Mouse (Mus musculus) neural tube, embryonic 14.5 days (tissue): Measurements from ENCODE around the gene Olfm1. TPM values are rescaled to one million over a fixed set of nuclear protein-coding genes. Genes with fewer than 3 reads are reported as not detected.
A peak's percentile ranks its signal among the peaks of the same experiment; 100 is the strongest.

Source experiments
- ATAC-seq: fragments of 200-750 bp; cut with Nextera tagmentation; 2 replicates; pipeline ENCODE4 v1.8.0; 2017; ENCODE audit warnings: low read depth, mild to moderate bottlenecking, moderate TSS enrichment, moderate library complexity
- H3K27ac ChIP-seq: fragments of 300-500 bp; sonication (generic); 2 replicates; pipeline ENCODE4 v1.5.1; 2014; ENCODE audit warnings: low read depth, mild to moderate bottlenecking, control low read depth, low read length, moderate library complexity, mixed read lengths
- H3K27me3 ChIP-seq: fragments of 300-500 bp; sonication (generic); 2 replicates; pipeline ENCODE4 v1.6.1; 2014; ENCODE audit warnings: low read length; ENCODE audit not compliant: control insufficient read depth, insufficient read depth
- H3K36me3 ChIP-seq: fragments of 300-500 bp; sonication (generic); 2 replicates; pipeline ENCODE4 v1.6.1; 2014; ENCODE audit warnings: low read length, mixed read lengths; ENCODE audit not compliant: control insufficient read depth, insufficient read depth
- H3K4me1 ChIP-seq: fragments of 300-500 bp; sonication (generic); 2 replicates; pipeline ENCODE4 v1.6.1; 2014; ENCODE audit warnings: low read length; ENCODE audit not compliant: control insufficient read depth, insufficient read depth
- H3K4me2 ChIP-seq: fragments of 300-500 bp; sonication (generic); 2 replicates; pipeline ENCODE4 v1.6.1; 2014; ENCODE audit warnings: mild to moderate bottlenecking, low read depth, low read length, control low read depth
- H3K4me3 ChIP-seq: fragments of 300-500 bp; sonication (generic); 2 replicates; pipeline ENCODE4 v1.5.1; 2014; ENCODE audit warnings: low read depth, low read length, control low read depth, mixed read lengths
- H3K9ac ChIP-seq: fragments of 300-500 bp; sonication (generic); replicated peaks from 2 replicates; pipeline ENCODE4 v1.6.1; 2014; ENCODE audit warnings: low read depth, mild to moderate bottlenecking, control low read depth, low read length, mixed read lengths
- H3K9me3 ChIP-seq: fragments of 300-500 bp; sonication (generic); 2 replicates; pipeline ENCODE4 v1.6.1; 2016; ENCODE audit warnings: low read length; ENCODE audit not compliant: control insufficient read depth
- WGBS: fragments of 180-500 bp; shearing (Covaris S2); extraction: QIAGEN DNeasy Blood & Tissue Kit; methylation state at CpG from one replicate; pipeline ENCODE4 v1.1.7; 2014; 5-methylcytosine and 5-hydroxymethylcytosine counted together
- polyA plus RNA-seq: library from polyadenylated mRNA; unstranded; fragments of >200 nt; fragmentation: Nextera tagmentation; extraction: Ambion mirVana; gene quantifications from 2 replicates; pipeline ENCODE4 v1.2.1, GENCODE M21; 2014

Gene Olfm1
- polyA plus RNA-seq, 1 experiment from 2014 or later: 356 TPM

DNA sequence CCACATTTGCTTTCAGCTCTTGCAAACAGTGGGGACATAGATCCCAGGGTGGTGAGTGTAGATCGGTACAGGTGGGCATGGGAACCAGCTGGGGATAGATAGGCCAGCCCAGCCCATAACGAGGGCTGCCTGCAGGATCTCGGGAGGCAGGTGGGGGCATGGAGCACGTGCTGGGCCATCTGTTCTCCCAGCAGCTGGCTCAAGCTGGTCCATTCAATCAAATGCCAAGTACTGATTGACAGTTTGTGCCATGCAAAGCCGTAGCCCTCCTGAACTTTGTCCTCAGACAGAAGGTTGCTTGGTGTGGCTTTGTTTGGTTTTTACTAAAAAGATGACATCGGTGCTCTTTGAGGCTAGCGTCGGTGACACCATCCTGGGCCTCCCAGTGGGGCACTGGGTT, 2.9 kb downstream of the Olfm1 start:
- H3K36me3 ChIP-seq: no peaks in the 10 kb centered on the region
- H3K4me3 ChIP-seq: no peak overlapping the region
- no peak for ATAC-seq
- WGBS: 38% methylated on average over 8 of the region's 8 CpGs
- no peaks in the 10 kb centered on the region for H3K27me3 ChIP-seq
- no peak overlapping the region for H3K27ac ChIP-seq
- no peaks in the 10 kb centered on the region for H3K9me3 ChIP-seq
- peaks cover 29% of the 10 kb centered on the region for H3K4me1 ChIP-seq
- no peak overlapping the region for H3K9ac ChIP-seq
- peak overlapping the region; percentile 78 for H3K4me2 ChIP-seq

DNA sequence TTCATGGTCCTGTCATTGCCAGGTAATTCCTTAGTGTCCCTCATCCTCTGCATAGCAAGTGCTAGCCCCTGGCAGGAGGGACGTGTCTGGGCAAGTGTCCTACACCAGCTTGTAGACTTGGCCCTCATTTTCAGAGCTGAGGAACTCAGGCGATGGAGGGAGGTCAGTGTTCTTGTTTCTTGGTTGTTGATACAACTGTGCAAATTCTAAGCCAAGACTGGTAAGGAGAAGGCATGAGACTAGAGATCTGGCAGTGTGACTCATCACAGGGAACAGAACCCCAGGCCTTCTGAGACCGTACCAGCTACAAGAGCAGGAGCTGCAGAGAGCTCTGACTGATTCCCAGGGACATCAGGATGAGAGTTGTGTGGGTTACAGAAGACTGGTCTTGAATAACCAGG, 8.6 kb downstream of the Olfm1 start:
- no peak overlapping the region for H3K9ac ChIP-seq
- H3K4me3 ChIP-seq: no peak overlapping the region
- H3K36me3 ChIP-seq: no peaks in the 10 kb centered on the region
- H3K9me3 ChIP-seq: no peaks in the 10 kb centered on the region
- no peak overlapping the region for H3K4me2 ChIP-seq
- H3K4me1 ChIP-seq: peaks cover 17% of the 10 kb centered on the region
- no peak overlapping the region for H3K27ac ChIP-seq
- ATAC-seq: no peak
- WGBS: 79% methylated on average over 3 of the region's 3 CpGs
- no peaks in the 10 kb centered on the region for H3K27me3 ChIP-seq

DNA sequence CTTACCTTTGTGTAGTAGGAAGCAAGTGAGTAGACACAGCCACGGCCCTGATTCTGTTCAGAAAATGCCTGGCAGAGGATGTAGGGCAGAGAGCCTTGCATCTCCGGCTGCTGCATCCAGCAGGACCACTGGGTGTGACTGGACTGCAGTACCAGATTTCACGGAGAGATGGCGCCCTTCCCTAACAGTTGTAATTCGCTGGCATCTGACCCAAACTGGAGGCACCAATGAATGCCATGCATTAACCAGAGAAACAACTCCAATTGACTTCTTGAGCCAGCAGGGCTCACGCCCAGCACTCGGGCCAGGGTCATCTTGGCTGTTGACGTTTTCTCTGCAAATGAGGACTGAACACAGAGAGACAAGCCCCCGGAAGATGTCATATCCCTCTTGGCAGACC, 11.4 kb downstream of the Olfm1 start:
- ATAC-seq: peak; percentile 33; the same call in 1 of the 2 replicates
- no peaks in the 10 kb centered on the region for H3K9me3 ChIP-seq
- no peak overlapping the region for H3K27ac ChIP-seq
- H3K36me3 ChIP-seq: no peaks in the 10 kb centered on the region
- H3K4me1 ChIP-seq: peaks cover 26% of the 10 kb centered on the region
- H3K4me2 ChIP-seq: no peak overlapping the region
- H3K27me3 ChIP-seq: no peaks in the 10 kb centered on the region
- H3K9ac ChIP-seq: no peak overlapping the region
- WGBS: 5% methylated on average over 9 of the region's 9 CpGs
- no peak overlapping the region for H3K4me3 ChIP-seq

DNA sequence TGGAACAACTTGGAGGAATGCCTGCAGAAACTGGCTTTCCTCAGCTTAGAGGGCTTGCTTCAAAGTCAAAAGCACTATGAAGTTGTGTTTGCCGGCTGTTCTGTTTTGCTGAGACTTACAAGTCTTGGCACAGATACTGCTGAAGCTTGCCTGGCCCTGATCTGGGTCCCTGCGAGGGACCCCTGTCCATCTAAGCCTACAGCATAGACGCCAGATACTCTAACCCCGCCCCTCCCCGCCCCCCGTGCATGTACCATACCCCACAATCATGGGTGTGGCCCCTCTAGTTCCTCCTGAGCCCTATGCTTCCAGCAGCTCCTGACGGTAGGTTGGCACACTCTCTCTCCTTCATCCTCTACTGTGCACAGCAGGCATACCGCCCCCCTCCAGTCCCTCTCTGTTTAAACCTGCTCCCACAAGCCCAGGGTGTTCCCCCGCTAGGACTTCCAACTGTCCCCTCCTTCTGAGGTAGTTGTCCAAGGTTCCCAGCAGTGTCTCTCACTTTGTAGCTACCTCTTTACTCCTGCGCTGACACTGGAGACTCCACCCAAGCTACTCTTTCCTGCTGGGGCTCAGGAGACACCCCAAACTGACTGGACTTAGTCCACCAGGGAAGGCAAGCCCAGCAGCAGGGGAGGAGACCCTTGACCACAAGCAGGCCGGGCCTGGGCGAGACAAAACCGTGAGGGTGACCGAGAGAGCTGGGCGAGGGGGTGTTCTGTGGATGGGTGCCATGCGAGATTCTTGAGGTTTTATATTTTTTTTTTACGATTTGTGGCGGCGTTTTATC, 12.1 kb downstream of the Olfm1 start:
- Histone ChIP-seq H3K4me3 (peak overlapping the region; percentile 67), H3K27me3 (no peaks in the 10 kb centered on the region), H3K4me1 (peaks cover 33% of the 10 kb centered on the region), H3K27ac (no peak overlapping the region), H3K9ac (0 out of 2 replicates have a peak overlapping the region, but pooled peaks have one; percentile 21), H3K9me3 (no peaks in the 10 kb centered on the region), H3K4me2 (peak overlapping the region; percentile 97), H3K36me3 (no peaks in the 10 kb centered on the region)
- WGBS: 13% methylated on average over 19 of the region's 19 CpGs
- peak; percentile 26; the same call in 1 of the 2 replicates for ATAC-seq

DNA sequence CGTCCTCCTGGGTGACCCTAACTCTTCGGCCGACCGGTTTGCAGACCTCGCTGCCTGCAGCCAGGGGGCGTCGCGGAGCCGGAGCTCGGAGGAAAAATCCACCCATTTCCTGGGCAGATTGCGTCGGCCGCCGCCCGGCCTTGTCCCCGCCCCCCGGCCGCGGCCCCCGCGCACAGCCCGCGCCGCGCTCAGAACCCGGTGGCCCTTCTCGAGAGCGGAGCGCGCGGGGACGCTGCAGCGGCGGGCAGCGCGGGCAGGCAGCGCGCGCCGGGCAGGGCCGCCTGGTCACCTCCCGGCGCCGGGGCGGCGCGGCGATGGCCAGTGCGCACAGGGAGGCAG, 12.6 kb downstream of the Olfm1 start:
- Histone ChIP-seq H3K9ac (peak overlapping the region; percentile 87), H3K9me3 (no peaks in the 10 kb centered on the region), H3K27me3 (no peaks in the 10 kb centered on the region), H3K4me1 (peaks cover 38% of the 10 kb centered on the region), H3K4me3 (peak overlapping the region; percentile 67), H3K4me2 (peak overlapping the region; percentile 97), H3K27ac (peak overlapping the region; percentile 66), H3K36me3 (no peaks in the 10 kb centered on the region)
- WGBS: under 1% methylated on average over 47 of the region's 49 CpGs
- ATAC-seq: peak; percentile 78

DNA sequence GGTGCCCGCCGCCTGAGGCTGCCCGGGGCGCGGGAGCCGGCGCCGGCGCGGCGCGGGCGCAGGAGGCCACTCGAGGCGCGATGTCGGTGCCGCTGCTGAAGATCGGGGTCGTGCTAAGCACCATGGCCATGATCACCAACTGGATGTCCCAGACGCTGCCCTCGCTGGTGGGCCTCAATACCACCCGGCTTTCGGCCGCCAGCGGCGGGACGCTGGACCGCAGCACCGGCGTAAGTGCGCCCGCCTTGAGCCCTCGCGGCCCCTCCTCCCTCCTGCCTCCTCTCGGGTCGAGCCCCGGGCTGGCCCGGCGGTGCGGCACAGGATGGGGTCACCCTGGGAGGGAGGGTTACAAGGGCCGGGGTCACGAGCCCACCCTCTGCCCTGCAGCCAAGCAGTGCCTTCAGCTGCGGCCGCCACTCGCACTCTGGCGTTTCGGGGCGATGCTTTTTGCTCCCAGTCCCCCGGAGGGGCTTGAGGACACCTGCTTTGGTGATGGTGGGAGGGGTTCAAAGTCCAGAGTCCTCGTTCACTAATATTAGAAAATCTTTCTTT, 13.2 kb downstream of the Olfm1 start:
- peak overlapping the region; percentile 67 for H3K4me3 ChIP-seq
- no peaks in the 10 kb centered on the region for H3K27me3 ChIP-seq
- peak overlapping the region; percentile 97 for H3K4me2 ChIP-seq
- H3K4me1 ChIP-seq: peaks cover 39% of the 10 kb centered on the region
- no peaks in the 10 kb centered on the region for H3K36me3 ChIP-seq
- H3K27ac ChIP-seq: peak overlapping the region; percentile 66
- H3K9me3 ChIP-seq: no peaks in the 10 kb centered on the region
- peak overlapping the region; percentile 87 for H3K9ac ChIP-seq
- WGBS: under 1% methylated on average over 46 of the region's 51 CpGs
- peak; percentile 10; the same call in 1 of the 2 replicates for ATAC-seq

DNA sequence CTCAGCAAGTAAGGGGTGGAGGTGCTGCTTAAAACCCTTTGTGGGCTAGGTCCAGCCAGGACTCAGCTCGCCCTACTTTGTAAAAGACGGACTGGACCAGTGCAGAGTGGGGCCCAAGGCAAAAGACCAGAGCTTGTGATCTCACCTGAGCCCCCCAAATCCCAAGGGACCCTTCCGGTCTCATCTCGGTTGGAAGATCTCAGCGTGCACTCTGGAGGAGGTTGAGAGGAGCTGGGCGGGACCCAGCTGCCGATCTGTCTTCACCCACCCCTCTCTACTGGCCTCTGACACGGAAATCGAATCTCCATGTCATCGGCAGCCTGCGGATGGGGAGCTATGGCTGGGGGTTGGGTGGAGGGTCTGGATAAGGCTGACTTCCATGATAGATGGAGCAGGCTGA, 13.7 kb downstream of the Olfm1 start:
- Histone ChIP-seq H3K4me2 (peak overlapping the region; percentile 97), H3K9ac (peak overlapping the region; percentile 87), H3K9me3 (no peaks in the 10 kb centered on the region), H3K36me3 (no peaks in the 10 kb centered on the region), H3K4me3 (peak overlapping the region; percentile 67), H3K4me1 (peaks cover 42% of the 10 kb centered on the region), H3K27ac (no peak overlapping the region), H3K27me3 (no peaks in the 10 kb centered on the region)
- no peak for ATAC-seq
- WGBS: 10% methylated on average over 11 of the region's 11 CpGs

DNA sequence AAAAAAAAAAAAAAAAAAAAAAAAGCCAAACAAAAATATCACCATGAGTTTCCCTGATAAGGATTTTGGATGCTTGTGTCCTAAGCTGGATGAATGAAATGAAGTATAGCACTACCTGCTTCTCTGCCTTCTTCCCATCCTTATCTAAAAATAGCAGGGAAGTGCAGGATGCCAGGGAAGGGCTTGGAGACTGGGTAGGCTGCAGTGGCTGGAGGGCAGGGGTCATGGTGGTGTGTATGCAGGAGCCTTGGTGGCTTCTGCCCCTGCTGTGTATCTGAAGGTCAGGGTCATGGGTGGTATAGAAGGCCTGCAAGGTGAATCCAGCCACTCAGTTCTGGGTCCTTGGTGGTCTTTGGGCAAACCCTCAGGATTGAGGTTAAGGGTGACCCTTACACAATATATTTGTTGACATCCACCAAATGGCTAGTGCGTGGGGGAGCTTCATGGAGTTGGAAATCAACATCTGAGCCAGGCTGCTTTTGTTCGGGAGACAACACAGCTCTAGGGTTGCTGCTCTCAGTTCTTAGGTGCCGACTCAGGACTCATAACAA, 14.5 kb downstream of the Olfm1 start:
- WGBS: 78% methylated on average over 3 of the region's 3 CpGs
- Histone ChIP-seq H3K9ac (no peak overlapping the region; the same call in 1 of the 2 replicates), H3K4me1 (peaks cover 50% of the 10 kb centered on the region), H3K9me3 (no peaks in the 10 kb centered on the region), H3K4me3 (peak overlapping the region; percentile 67; the same call in 1 of the 2 replicates), H3K27ac (no peak overlapping the region), H3K36me3 (no peaks in the 10 kb centered on the region), H3K4me2 (peak overlapping the region; percentile 97), H3K27me3 (no peaks in the 10 kb centered on the region)
- ATAC-seq: no peak

DNA sequence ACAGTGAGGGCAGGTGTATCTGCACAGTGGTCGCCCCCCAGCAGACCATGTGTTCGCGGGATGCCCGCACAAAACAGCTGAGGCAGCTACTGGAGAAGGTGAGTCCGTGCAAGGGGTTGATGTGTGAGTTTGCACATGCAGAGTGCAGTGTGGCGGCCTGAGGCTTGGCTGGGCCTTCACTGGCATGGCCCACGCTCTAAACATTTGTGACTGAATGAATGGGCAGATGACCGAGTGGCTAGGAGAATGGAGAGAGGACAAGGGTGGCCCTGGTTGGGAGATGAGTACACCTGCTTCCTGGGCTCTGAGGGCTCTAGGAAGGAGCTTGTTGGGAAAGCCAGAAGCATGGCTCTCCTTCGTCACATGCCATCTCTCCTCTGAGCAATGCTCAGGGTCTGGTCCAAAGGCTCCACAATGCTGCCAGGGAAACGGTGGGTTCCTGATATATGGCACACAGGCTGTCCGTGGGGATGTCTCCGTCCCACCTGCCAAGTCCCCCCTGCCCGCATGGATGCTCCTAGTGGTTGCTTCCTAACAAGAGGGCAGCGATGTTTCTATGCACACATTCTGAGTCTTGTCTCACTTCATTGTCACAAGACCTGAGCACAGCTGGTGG, 15.4 kb downstream of the Olfm1 start:
- ATAC-seq: no peak
- Histone ChIP-seq H3K36me3 (no peaks in the 10 kb centered on the region), H3K27ac (no peak overlapping the region), H3K4me3 (no peak overlapping the region), H3K4me2 (peak overlapping the region; percentile 9; the same call in 1 of the 2 replicates), H3K9ac (no peak overlapping the region), H3K27me3 (no peaks in the 10 kb centered on the region), H3K9me3 (no peaks in the 10 kb centered on the region), H3K4me1 (peaks cover 58% of the 10 kb centered on the region)
- 83% methylated on average over 14 of the region's 14 CpGs for WGBS
